ENCODE assay signal across 19 mouse cellular contexts in genomic region chr4:10414274-10414673, GRCm38 (mm10).
"Had no signal": no experiment of that assay in that cellular context is flagged by ENCODE, and none has a peak within 500 bp of the region (broad histone marks: within the 10 kb centered on the region; RNA-seq: fewer than 3 reads in every experiment).

No protein-coding gene starts in this region.

- H3K9ac ChIP-seq: liver, embryonic 12.5 days; liver, embryonic 14.5 days; lung, embryonic 15.5 days; midbrain, embryonic 12.5 days; neural tube, embryonic 13.5 days; neural tube, embryonic 15.5 days had no signal

- H3K4me1 ChIP-seq: liver, embryonic 12.5 days; lung, embryonic 15.5 days; midbrain, embryonic 10.5 days; midbrain, embryonic 12.5 days; neural tube, embryonic 13.5 days; neural tube, embryonic 15.5 days had no signal

- ATAC-seq: liver, embryonic 12.5 days; midbrain, embryonic 16.5 days had no signal

- H3K4me3 ChIP-seq: liver, embryonic 12.5 days; lung, embryonic 15.5 days; midbrain, embryonic 10.5 days; midbrain, embryonic 12.5 days; myocyte; neural tube, embryonic 13.5 days; neural tube, embryonic 15.5 days had no signal

- DNase-seq: lung, postnatal 10 days; midbrain, embryonic 14.5 days; retina, postnatal 1 day; right cerebral cortex, adult 18-20 months; right cerebral cortex, postnatal 25 days; right cerebral cortex, postnatal 4 days; spleen, adult 18-20 months; thymus, adult 18-20 months; thymus, postnatal 14 days; thymus, postnatal 36 days had no signal

- H3K36me3 ChIP-seq: liver, embryonic 12.5 days; lung, embryonic 15.5 days; midbrain, embryonic 10.5 days; midbrain, embryonic 12.5 days; neural tube, embryonic 13.5 days; neural tube, embryonic 15.5 days had no signal

- H3K4me2 ChIP-seq: liver, embryonic 12.5 days; lung, embryonic 15.5 days; midbrain, embryonic 12.5 days; neural tube, embryonic 13.5 days; neural tube, embryonic 15.5 days had no signal

- H3K27me3 ChIP-seq: liver, embryonic 12.5 days; lung, embryonic 15.5 days; midbrain, embryonic 12.5 days; neural tube, embryonic 13.5 days; neural tube, embryonic 15.5 days had no signal

- H3K9me3 ChIP-seq: liver, embryonic 12.5 days; lung, embryonic 15.5 days; midbrain, embryonic 10.5 days; midbrain, embryonic 12.5 days; neural tube, embryonic 13.5 days; neural tube, embryonic 15.5 days had no signal

- H3K27ac ChIP-seq: liver, embryonic 12.5 days; liver, embryonic 14.5 days; lung, embryonic 15.5 days; midbrain, embryonic 10.5 days; midbrain, embryonic 12.5 days; neural tube, embryonic 13.5 days; neural tube, embryonic 15.5 days had no signal
